Mouse (Mus musculus) monocyte, adult 5-6 weeks (primary cell): Measurements from ENCODE around the gene Glt1d1. TPM values are rescaled to one million over a fixed set of nuclear protein-coding genes. Genes with fewer than 3 reads are reported as not detected.

Experiments
- ATAC-seq: fragments of 153-309, 156-312 bp; replicated peaks from 2 replicates; pipeline ENCODE4 v1.8.0; 2017; ENCODE audit warnings: mild to moderate bottlenecking; ENCODE audit not compliant: low TSS enrichment, insufficient number of reproducible peaks, severe bottlenecking, poor library complexity, low FRiP score
- total RNA-seq: library from RNA; stranded (forward); fragments of 200-1000, 200-491, 200-594 nt; gene quantifications from 3 replicates; pipeline ENCODE4 v1.2.3, GENCODE M21; 2017

The Glt1d1 gene
- total RNA-seq, 1 experiment from 2014 or later = 2.6 TPM

- ATAC-seq = no peak
Observed at GRCm38 (mm10) chr5:127755594-127755993, 123.5 kb downstream of the Glt1d1 start.

DNA sequence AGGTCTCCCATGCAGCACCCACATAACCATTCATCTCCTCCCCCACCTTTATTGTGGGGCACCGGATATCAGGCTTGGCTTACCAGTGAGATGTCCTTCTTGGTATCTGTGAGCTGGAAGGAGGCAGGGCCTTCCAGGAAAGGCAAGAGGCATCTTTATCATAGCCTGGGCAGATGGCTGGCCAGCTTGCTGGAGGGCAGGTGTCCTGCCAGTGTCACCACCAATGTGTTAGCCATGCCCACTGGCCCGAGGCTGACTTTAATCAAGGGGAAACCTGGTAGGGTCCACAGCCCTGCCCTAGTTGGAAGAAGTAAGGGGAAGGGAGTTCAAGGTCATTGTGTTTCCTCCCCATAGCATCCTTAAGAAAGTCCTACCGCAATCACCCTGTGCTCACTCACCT is 123.9 kb downstream of the Glt1d1 start:
- ATAC-seq = no peak

DNA sequence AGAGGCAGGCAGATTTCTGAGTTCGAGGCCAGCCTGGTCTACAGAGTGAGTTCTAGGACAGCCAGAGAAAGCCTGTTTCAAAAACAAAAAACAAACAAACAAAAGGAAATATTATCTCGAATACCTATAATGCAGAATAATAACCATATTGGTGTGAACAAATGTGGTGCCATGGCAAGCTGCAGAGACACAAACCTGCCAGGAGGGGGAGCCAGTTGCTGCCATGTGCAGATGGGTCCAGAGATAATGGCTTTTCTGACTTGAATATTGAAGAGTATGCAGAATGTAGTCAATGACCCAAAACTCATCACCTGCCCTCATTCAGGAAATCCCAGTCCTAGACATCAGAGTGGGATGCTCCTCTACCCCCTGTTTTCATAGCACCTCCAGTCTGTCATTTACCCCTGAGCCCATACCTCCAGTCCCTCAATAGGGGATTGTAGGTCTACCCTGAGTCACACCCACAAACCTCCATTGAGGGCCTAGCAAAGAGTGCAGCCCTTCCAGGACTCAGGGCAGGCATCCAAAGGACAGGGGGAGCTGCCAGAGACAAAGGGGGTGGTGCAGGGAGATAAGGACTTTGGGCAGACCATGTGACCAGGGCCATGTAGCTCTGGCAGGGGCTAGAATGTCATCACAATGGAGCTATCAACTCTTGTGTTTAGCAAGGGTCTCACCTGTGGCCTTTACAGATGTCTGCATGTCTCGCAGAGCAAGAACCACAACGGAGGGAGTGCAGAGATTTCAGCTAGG is 124.8 kb downstream of the Glt1d1 start:
- no peak for ATAC-seq

DNA sequence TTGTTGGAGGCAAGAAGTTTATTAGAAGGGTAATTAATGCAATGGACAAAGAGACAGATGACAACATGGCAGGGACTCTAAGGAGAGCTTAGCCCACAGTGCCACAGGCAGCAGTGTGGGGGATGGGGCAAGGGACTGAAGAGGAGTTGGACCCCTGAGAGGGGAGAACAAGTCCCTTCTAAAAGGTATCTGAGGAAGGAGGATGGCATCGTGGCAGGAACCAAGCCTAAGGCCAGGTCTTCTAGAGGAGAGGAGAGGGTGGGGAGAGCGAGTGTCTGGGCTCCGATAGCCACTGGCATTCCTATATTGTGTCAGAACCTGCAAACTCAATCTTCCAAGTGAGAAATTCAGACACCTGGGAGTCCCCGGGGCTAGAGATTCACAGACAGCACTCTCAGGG is 126.5 kb downstream of the Glt1d1 start:
- ATAC-seq = no peak

Other genes with a start within 250 kb of the Glt1d1 start
- gene Slc15a4, start 635 bp downstream of the Glt1d1 start, total RNA-seq = 143 to 291 TPM (median 159 TPM) in 3 replicates